Mouse (Mus musculus): ENCODE results near the gene Miga2. TPM values are rescaled to one million over a fixed set of nuclear protein-coding genes. Genes with fewer than 3 reads are reported as not detected.
A peak's percentile ranks its signal among the peaks of the same experiment; 100 is the strongest.

The Miga2 gene
- polyA plus RNA-seq, 1 experiment from 2014 or later, result 7.6 TPM

- ATAC-seq (no peak), DNase-seq (no peak)
- no peak overlapping the region for H3K27ac ChIP-seq (ENCODE audit: low read depth)
- 74% methylated on average over 5 of the region's 5 CpGs for WGBS (ENCODE audit: insufficient replicate concordance)
- H3K9me3 ChIP-seq (ENCODE audit: low read length), result no peaks in the 10 kb centered on the region
- TF ChIP-seq CTCF (IDR thresholded peaks at IDR 0.05; ENCODE audit: low read depth) (peak; percentile 54), EP300 (IDR thresholded peaks at IDR 0.05; ENCODE audit: low read depth) (no peak)
- no peak overlapping the region for H3K4me3 ChIP-seq (ENCODE audit: low read depth, low read length)
- H3K4me2 ChIP-seq (ENCODE audit: low read depth, low read length), result no peak overlapping the region
- H3K4me1 ChIP-seq (ENCODE audit: insufficient read depth), result peaks cover 26% of the 10 kb centered on the region
- H3K27me3 ChIP-seq (ENCODE audit: insufficient read depth, low read length), result no peaks in the 10 kb centered on the region
- H3K9ac ChIP-seq (replicated peaks), result no peak overlapping the region
- peaks cover under 1% of the 10 kb centered on the region; the same call in 1 of the 2 replicates for H3K36me3 ChIP-seq (replicated peaks; ENCODE audit: insufficient read depth, low read length)
Observed at GRCm38 (mm10) chr2:30362865-30363264, 1.2 kb upstream of the Miga2 start.

- Histone ChIP-seq H3K27me3 (ENCODE audit: insufficient read depth, low read length) (no peaks in the 10 kb centered on the region), H3K9me3 (ENCODE audit: low read length) (no peaks in the 10 kb centered on the region), H3K27ac (ENCODE audit: low read depth) (0 out of 2 replicates have a peak overlapping the region, but pooled peaks have one; percentile 44), H3K36me3 (replicated peaks; ENCODE audit: insufficient read depth, low read length) (peaks cover 26% of the 10 kb centered on the region), H3K4me2 (ENCODE audit: low read depth, low read length) (peak overlapping the region; percentile 99), H3K4me3 (ENCODE audit: low read depth, low read length) (peak overlapping the region; percentile 72), H3K4me1 (ENCODE audit: insufficient read depth) (peaks cover 16% of the 10 kb centered on the region), H3K9ac (replicated peaks) (peak overlapping the region; percentile 63)
- WGBS (ENCODE audit: insufficient replicate concordance), result 71% methylated on average over 2 of the region's 2 CpGs
- TF ChIP-seq EP300 (IDR thresholded peaks at IDR 0.05; ENCODE audit: low read depth), result no peak
- TF ChIP-seq CTCF (IDR thresholded peaks at IDR 0.05; ENCODE audit: low read depth), result no peak
- ATAC-seq (no peak), DNase-seq (no peak)
Observed at GRCm38 (mm10) chr2:30365281-30366069, 1.4 kb downstream of the Miga2 start.

GRCm38 (mm10) chr2:30366203-30366602, 2.2 kb downstream of the Miga2 start:
- DNase-seq (no peak), ATAC-seq (no peak)
- Histone ChIP-seq H3K27ac (ENCODE audit: low read depth) (no peak overlapping the region), H3K36me3 (replicated peaks; ENCODE audit: insufficient read depth, low read length) (peaks cover 33% of the 10 kb centered on the region), H3K4me3 (ENCODE audit: low read depth, low read length) (no peak overlapping the region), H3K27me3 (ENCODE audit: insufficient read depth, low read length) (no peaks in the 10 kb centered on the region), H3K4me2 (ENCODE audit: low read depth, low read length) (no peak overlapping the region), H3K9me3 (ENCODE audit: low read length) (no peaks in the 10 kb centered on the region), H3K4me1 (ENCODE audit: insufficient read depth) (peaks cover 16% of the 10 kb centered on the region), H3K9ac (replicated peaks) (0 out of 2 replicates have a peak overlapping the region, but pooled peaks have one; percentile 4)
- TF ChIP-seq CTCF (IDR thresholded peaks at IDR 0.05; ENCODE audit: low read depth) (no peak), EP300 (IDR thresholded peaks at IDR 0.05; ENCODE audit: low read depth) (no peak)
- WGBS (ENCODE audit: insufficient replicate concordance), result 66% methylated on average over 5 of the region's 5 CpGs

DNA sequence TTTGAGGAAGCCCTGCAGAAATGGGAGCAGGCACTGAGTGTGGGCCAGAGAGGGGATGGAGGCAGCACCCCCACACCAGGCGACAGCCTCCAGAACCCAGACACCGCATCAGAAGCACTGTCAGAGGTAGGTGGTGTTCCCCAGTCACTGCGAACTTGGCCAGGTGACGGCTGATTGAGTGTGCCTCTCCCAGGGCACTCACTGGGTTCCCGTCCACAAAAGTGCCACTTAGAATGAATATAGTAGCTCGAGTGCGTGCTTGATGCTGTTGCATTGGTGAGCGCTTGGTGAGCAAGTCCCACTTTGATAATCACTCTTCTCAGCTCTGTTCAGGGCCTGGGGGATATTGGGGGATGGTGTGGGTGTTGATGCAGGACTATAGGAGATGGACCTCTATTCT, 7.5 kb downstream of the Miga2 start:
- WGBS (ENCODE audit: insufficient replicate concordance), result 88% methylated on average over 8 of the region's 8 CpGs
- no peaks in the 10 kb centered on the region for H3K27me3 ChIP-seq (ENCODE audit: insufficient read depth, low read length)
- no peak overlapping the region for H3K4me2 ChIP-seq (ENCODE audit: low read depth, low read length)
- no peaks in the 10 kb centered on the region for H3K4me1 ChIP-seq (ENCODE audit: insufficient read depth)
- TF ChIP-seq EP300 (IDR thresholded peaks at IDR 0.05; ENCODE audit: low read depth) (no peak), CTCF (IDR thresholded peaks at IDR 0.05; ENCODE audit: low read depth) (no peak)
- ATAC-seq (no peak), DNase-seq (no peak)
- no peak overlapping the region for H3K4me3 ChIP-seq (ENCODE audit: low read depth, low read length)
- no peak overlapping the region for H3K27ac ChIP-seq (ENCODE audit: low read depth)
- no peak overlapping the region for H3K9ac ChIP-seq (replicated peaks)
- H3K9me3 ChIP-seq (ENCODE audit: low read length), result no peaks in the 10 kb centered on the region
- peaks cover 40% of the 10 kb centered on the region for H3K36me3 ChIP-seq (replicated peaks; ENCODE audit: insufficient read depth, low read length)

DNA sequence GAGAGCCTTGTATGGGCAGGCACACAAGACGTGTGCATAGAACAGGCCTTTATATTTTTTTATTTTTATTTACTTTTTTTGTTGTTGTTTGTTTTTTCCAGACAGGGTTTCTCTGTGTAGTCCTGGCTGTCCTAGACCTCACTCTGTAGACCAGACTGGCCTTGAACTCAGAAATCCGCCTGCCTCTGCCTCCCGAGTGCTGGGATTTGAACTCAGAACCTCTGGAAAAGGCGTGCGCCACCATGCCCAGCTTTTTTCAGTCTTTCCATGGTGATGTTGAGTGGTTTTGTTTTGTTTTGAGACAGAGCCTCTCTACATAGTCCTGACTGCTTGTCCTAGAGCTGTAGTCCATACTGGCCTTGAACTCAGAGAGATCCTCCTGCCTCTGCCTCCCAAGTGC, 8.7 kb downstream of the Miga2 start:
- ATAC-seq, result no peak
- no peaks in the 10 kb centered on the region for H3K9me3 ChIP-seq (ENCODE audit: low read length)
- no peaks in the 10 kb centered on the region for H3K27me3 ChIP-seq (ENCODE audit: insufficient read depth, low read length)
- 93% methylated on average over 5 of the region's 5 CpGs for WGBS (ENCODE audit: insufficient replicate concordance)
- no peak for TF ChIP-seq EP300 (IDR thresholded peaks at IDR 0.05; ENCODE audit: low read depth)
- TF ChIP-seq CTCF (IDR thresholded peaks at IDR 0.05; ENCODE audit: low read depth), result no peak
- H3K9ac ChIP-seq (replicated peaks), result no peak overlapping the region
- H3K27ac ChIP-seq (ENCODE audit: low read depth), result no peak overlapping the region
- H3K4me1 ChIP-seq (ENCODE audit: insufficient read depth), result no peaks in the 10 kb centered on the region
- H3K4me3 ChIP-seq (ENCODE audit: low read depth, low read length), result no peak overlapping the region
- no peak overlapping the region for H3K4me2 ChIP-seq (ENCODE audit: low read depth, low read length)
- DNase-seq, result no peak
- peaks cover 43% of the 10 kb centered on the region for H3K36me3 ChIP-seq (replicated peaks; ENCODE audit: insufficient read depth, low read length)

DNA sequence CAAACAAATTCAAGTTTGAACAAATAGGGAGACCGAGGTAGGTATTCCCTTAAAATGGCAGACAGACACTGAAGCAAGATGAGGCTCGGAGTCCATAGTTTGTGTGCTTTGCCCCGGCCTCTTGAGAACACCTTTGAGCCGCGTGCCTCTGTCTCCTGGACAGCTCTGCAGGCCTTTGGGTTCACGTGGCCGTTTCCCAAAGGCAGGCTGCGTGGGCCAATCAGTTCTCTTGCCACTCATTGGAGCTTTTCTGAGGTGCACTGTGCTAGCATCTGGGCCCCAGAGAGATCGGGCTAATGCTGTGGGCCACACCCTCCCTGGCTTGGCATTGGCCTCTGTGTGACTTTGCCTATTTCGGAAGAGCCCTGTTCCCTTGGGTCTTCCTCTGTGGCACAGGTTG, 11.9 kb downstream of the Miga2 start:
- Histone ChIP-seq H3K4me2 (ENCODE audit: low read depth, low read length) (no peak overlapping the region), H3K27me3 (ENCODE audit: insufficient read depth, low read length) (no peaks in the 10 kb centered on the region), H3K9me3 (ENCODE audit: low read length) (no peaks in the 10 kb centered on the region), H3K4me3 (ENCODE audit: low read depth, low read length) (no peak overlapping the region), H3K9ac (replicated peaks) (no peak overlapping the region), H3K4me1 (ENCODE audit: insufficient read depth) (peaks cover 2% of the 10 kb centered on the region; the same call in 1 of the 2 replicates), H3K36me3 (replicated peaks; ENCODE audit: insufficient read depth, low read length) (peaks cover 31% of the 10 kb centered on the region), H3K27ac (ENCODE audit: low read depth) (no peak overlapping the region)
- DNase-seq, result no peak
- no peak for ATAC-seq
- no peak for TF ChIP-seq CTCF (IDR thresholded peaks at IDR 0.05; ENCODE audit: low read depth)
- TF ChIP-seq EP300 (IDR thresholded peaks at IDR 0.05; ENCODE audit: low read depth), result no peak
- 88% methylated on average over 10 of the region's 10 CpGs for WGBS (ENCODE audit: insufficient replicate concordance)

Data from liver, postnatal 0 days (tissue).